Mouse (Mus musculus) small intestine, adult 2 months (tissue): Measurements from ENCODE around the gene Prlh. TPM values are rescaled to one million over a fixed set of nuclear protein-coding genes. Genes with fewer than 3 reads are reported as not detected.

Experiments used
- H3K27ac ChIP-seq: fragments of 200-500 bp; 2 replicates; pipeline ENCODE4 v1.5.1; 2012; ENCODE audit warnings: low read depth, low read length, control low read depth, inconsistent platforms; ENCODE audit not compliant: insufficient read depth
- H3K27me3 ChIP-seq: fragments of 200-500 bp; 2 replicates; pipeline ENCODE4 v1.6.1; 2012; ENCODE audit warnings: mild to moderate bottlenecking, moderate library complexity, low read length, inconsistent platforms; ENCODE audit not compliant: control insufficient read depth, insufficient read depth
- H3K36me3 ChIP-seq: fragments of 200-500 bp; 2 replicates; pipeline ENCODE4 v1.6.1; 2012; ENCODE audit warnings: mild to moderate bottlenecking, low read length, control low read depth, inconsistent platforms; ENCODE audit not compliant: control insufficient read depth, insufficient read depth
- H3K4me1 ChIP-seq: fragments of 200-500 bp; 2 replicates; pipeline ENCODE4 v1.6.1; 2012; ENCODE audit warnings: low read length, inconsistent platforms, mixed read lengths; ENCODE audit not compliant: control insufficient read depth, insufficient read depth, insufficient read length
- H3K4me3 ChIP-seq: fragments of 200-500 bp; 2 replicates; pipeline ENCODE4 v1.5.1; 2012; ENCODE audit warnings: low read depth, mild to moderate bottlenecking, control low read depth, inconsistent platforms, low read length, moderate library complexity
- CTCF ChIP-seq: fragments of 200-500 bp; IDR thresholded peaks from 2 replicates; pipeline ENCODE4 v1.5.1; 2012; ENCODE audit warnings: low read depth, mild to moderate bottlenecking, control low read depth, inconsistent platforms, low read length, moderate library complexity, mixed read lengths; ENCODE audit not compliant: insufficient replicate concordance, insufficient read length; ENCODE audit errors: extremely low read depth
- POLR2A ChIP-seq: fragments of 200-500 bp; IDR thresholded peaks from 2 replicates; pipeline ENCODE4 v1.6.1; 2012; ENCODE audit warnings: low read depth, mild to moderate bottlenecking, control low read depth, inconsistent platforms, low read length, moderate library complexity
- WGBS: fragments of 180-500 bp; shearing (Covaris S2); methylation state at CpG from one replicate; pipeline ENCODE4 v1.1.7; 2018; 5-methylcytosine and 5-hydroxymethylcytosine counted together
- polyA plus RNA-seq: library from polyadenylated mRNA; depleted of rRNA; stranded (reverse); fragments of >200 nt; gene quantifications from 2 replicates; pipeline ENCODE4 v1.2.3, GENCODE M21; 2012

Gene Prlh
- polyA plus RNA-seq, 1 experiment, result not detected

DNA sequence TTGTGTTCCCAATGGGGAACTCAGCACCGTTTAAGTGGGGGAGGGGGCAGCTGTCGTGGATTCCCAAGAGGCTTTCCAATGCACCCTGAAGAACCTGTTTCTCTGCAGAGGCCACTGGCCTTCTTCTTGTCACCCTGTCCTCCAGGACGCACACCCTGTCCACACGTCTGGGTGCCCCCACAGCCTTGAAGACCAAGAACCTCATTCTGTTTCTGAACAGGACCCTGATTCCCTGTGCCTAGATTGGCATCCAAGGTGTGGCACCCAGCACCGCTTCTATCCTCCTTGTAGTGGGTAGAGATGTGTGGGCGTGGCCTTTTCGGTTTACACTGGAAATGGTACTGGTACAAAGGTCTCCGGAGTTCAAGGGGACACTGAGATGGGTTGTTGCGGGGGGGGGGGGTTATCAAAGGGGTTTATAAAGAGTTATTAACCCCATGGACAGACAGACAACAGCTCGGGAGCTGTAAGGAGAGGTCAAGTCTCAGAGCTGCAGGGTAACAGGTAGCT lies 17.0 kb downstream of the Prlh start:
- peaks cover 4% of the 10 kb centered on the region; the same call in 1 of the 2 replicates for H3K36me3 ChIP-seq
- no peak; the same call in 1 of the 2 replicates for TF ChIP-seq POLR2A
- no peak for TF ChIP-seq CTCF
- no peaks in the 10 kb centered on the region for H3K27me3 ChIP-seq
- H3K4me1 ChIP-seq, result peaks cover 12% of the 10 kb centered on the region; the same call in 1 of the 2 replicates
- peak overlapping the region; percentile 79 for H3K4me3 ChIP-seq
- 22% methylated on average over 10 of the region's 10 CpGs for WGBS
- H3K27ac ChIP-seq, result peak overlapping the region; percentile 89

DNA sequence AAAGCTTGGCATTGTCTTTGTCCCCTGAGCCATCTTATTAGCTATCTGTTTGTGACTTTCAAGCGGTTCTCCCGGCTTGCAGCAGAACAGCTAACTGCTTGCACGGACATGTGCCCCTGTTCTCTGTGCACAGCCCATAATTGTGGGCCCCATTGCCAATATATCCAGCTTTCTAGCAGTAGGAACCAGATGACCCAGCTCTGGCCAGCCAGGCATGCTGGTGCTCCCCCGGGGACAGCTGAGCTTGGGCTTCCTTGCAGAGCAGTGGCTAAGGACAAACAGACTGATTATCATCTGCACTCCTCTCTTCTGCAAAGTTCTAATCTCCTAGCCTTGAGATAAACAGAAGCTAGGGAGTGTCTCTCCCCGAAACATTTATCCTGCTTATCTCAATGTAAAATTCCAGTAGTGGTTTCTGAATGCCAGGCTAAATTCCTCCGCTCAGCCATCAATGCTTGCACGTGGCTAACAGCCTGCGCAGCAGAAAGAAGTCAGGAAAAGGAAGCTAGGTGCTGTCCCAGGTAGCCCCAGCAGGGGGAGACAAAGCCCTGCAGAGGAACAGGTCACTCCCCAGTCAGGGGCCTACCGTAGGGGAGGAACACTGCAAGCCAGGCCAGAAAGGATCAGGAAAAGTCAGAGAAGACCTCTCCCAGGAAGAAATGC lies 20.1 kb downstream of the Prlh start:
- H3K4me3 ChIP-seq, result no peak overlapping the region
- WGBS, result 28% methylated on average over 9 of the region's 9 CpGs
- H3K4me1 ChIP-seq, result peaks cover 2% of the 10 kb centered on the region; the same call in 1 of the 2 replicates
- H3K36me3 ChIP-seq, result no peaks in the 10 kb centered on the region
- no peaks in the 10 kb centered on the region for H3K27me3 ChIP-seq
- no peak overlapping the region for H3K27ac ChIP-seq
- TF ChIP-seq CTCF (peak; percentile 99), POLR2A (no peak)

DNA sequence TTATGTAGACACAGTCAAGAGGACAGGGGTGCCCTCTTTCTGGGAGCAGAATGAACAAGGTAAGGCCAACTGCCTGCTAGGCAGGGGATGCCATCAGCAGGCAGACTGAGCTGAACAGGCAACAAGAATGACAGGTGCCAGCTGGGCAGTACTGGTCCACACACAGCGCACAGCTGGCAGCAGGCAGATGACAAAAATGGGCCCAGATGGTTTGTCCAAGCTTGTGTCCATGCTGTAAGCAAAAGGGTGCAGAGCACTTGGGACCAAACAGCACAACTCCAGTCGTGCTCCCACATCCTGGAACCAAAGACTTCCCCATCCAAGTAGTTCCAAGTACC lies 20.6 kb downstream of the Prlh start:
- 85% methylated on average over 2 of the region's 2 CpGs for WGBS
- Histone ChIP-seq H3K4me1 (peaks cover 2% of the 10 kb centered on the region; the same call in 1 of the 2 replicates), H3K27ac (no peak overlapping the region)

DNA sequence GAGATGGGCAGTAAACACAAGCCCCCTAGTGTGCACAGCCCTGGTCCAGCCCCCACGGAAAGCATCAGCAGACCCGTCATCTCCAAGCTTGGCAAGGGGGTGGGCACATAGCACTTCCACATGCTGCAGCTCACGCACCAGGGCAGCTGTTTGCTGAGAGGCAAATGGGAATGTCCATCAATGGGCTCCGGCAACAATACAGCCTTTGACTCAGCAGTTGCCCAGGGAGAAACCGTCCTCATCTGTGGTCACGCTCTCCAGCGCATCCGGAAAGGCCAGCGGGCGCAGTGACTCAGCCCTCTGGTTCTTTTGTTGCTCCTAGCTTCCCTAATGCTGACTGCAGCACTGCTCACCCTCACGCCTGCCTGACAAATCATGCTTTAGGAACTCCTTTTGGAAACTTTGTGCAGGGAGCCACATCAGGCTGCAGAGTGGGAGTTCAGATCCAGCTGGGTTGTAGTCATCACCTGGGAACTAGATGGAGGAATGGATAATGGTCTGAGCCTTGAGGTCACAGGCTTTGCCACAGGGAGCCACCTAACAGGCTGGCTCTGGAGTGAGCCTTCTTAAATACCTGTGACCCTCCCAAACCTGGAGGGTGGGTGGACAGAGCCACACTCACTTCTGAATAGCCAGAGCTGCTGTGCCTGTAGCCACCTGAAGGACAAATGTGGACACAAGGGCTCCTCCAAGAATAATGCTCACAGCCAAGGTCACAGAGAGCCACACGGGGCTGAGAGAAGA lies 22.2 kb downstream of the Prlh start:
- H3K27ac ChIP-seq, result no peak overlapping the region
- H3K4me3 ChIP-seq, result no peak overlapping the region
- no peaks in the 10 kb centered on the region for H3K36me3 ChIP-seq
- H3K27me3 ChIP-seq, result no peaks in the 10 kb centered on the region
- TF ChIP-seq CTCF (no peak), POLR2A (no peak)
- WGBS, result 65% methylated on average over 12 of the region's 12 CpGs
- peaks cover 2% of the 10 kb centered on the region; the same call in 1 of the 2 replicates for H3K4me1 ChIP-seq

More for the DNA sequence above, 20.6 kb downstream of the Prlh start:
- no peaks in the 10 kb centered on the region for H3K36me3 ChIP-seq
- no peaks in the 10 kb centered on the region for H3K27me3 ChIP-seq
- TF ChIP-seq CTCF (no peak), POLR2A (no peak)
- H3K4me3 ChIP-seq, result no peak overlapping the region

DNA sequence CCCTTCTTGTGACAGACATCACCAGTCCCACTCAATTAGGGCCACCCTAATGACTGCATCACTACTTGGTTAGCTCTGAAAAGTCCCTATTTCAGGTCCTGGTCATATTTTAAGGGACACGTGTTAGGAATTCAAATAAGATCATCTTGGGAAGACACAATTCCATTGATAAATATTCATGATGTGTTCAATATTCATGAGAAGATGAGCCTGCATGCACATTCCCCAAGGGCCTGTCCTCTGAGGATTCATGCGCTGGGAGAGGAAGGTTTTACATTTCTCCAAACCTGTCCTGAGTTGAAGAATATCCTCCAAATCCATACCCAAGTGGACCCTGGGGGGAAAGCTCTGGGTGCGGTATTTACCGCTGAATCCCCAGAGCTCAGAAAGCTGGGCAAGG lies 23.1 kb downstream of the Prlh start:
- TF ChIP-seq POLR2A (no peak), CTCF (no peak)
- Histone ChIP-seq H3K27ac (no peak overlapping the region), H3K36me3 (no peaks in the 10 kb centered on the region), H3K4me1 (no peaks in the 10 kb centered on the region), H3K4me3 (no peak overlapping the region), H3K27me3 (no peaks in the 10 kb centered on the region)
- WGBS, result 96% methylated on average over 4 of the region's 4 CpGs

DNA sequence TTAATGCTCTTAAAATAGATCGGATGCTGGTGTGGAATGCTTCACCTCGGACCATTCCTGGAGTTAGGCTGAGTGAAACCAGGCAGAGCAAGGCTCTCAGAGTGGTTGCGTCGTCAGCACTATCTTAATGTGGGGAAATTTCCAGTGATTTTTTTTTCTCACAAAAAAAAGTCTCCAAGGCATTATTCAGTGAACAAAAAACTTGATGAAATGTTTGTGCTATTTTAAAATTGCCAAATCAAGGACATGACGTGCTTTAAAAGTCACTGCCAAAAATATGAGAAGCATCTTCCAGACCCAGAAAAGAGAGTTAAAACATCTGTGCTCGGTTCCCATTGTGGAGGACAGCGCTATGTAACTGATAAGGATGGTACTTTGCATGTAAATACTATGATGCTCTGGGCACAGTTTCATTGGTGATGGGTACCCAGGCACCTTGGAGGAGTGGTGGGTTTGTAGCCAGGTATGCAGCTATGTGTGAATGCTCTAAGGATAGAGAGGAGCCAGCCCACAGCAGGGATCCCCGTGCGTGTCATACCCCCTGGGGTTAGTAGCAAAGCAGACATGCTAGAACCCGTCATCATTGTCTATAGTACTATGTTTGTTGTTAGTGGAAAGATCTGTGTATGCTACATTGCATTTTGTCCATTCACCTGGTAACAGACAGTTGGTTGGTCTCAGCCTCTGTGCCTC lies 27.9 kb downstream of the Prlh start:
- no peaks in the 10 kb centered on the region for H3K36me3 ChIP-seq
- no peak for TF ChIP-seq CTCF
- TF ChIP-seq POLR2A, result no peak
- 65% methylated on average over 10 of the region's 10 CpGs for WGBS
- no peak overlapping the region for H3K27ac ChIP-seq
- H3K4me3 ChIP-seq, result no peak overlapping the region
- H3K4me1 ChIP-seq, result no peaks in the 10 kb centered on the region
- no peaks in the 10 kb centered on the region for H3K27me3 ChIP-seq

DNA sequence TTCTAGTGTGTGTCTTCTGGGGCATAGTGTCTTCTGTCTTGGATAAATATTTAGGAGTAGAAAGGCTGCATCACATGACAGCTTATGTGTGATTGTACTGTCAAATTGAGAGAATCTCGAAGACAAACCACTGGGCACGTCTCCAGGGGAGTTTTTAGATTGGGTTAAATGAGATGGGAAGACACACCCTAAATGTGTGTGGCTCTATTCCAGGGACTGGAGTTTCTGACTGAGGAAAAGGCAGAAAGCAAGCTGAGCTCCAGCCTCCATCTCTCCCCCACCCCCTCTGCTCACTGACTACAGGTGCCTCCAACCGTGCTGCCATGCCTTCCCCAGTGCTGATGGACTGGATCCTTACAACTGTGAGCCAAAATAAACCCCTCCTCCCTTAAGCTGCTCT lies 28.4 kb downstream of the Prlh start:
- no peak overlapping the region for H3K4me3 ChIP-seq
- H3K4me1 ChIP-seq, result no peaks in the 10 kb centered on the region
- WGBS, result 55% methylated on average over 3 of the region's 3 CpGs
- H3K27me3 ChIP-seq, result no peaks in the 10 kb centered on the region
- H3K27ac ChIP-seq, result no peak overlapping the region
- TF ChIP-seq CTCF, result no peak
- no peak for TF ChIP-seq POLR2A
- H3K36me3 ChIP-seq, result no peaks in the 10 kb centered on the region
